Mouse (Mus musculus): ENCODE data around the gene Ropn1l. TPM values are rescaled to one million over a fixed set of nuclear protein-coding genes. Genes with fewer than 3 reads are reported as not detected.
A peak's percentile ranks its signal among the peaks of the same experiment; 100 is the strongest.

Ropn1l gene
- total and polyA plus RNA-seq, 3 experiments: 0.96 to 1.7 TPM; not detected in 1

- H3K36me3 ChIP-seq (ENCODE audit: control insufficient read depth in 1 of 2, insufficient read depth in 2 of 2, low read length in 2 of 2): peaks cover 0 to 50% of the 10 kb centered on the region in 2 experiments; a peak in 2 of 4 replicates
- H3K4me3 ChIP-seq (ENCODE audit: control insufficient read depth in 1 of 2, insufficient read depth in 1 of 2, low read depth in 2 of 2, low read length in 2 of 2): peak overlapping the region; percentile 31 to 40
- peak; percentile 87 for DNase-seq (ENCODE audit: low read depth, low spot score)
- H3K27ac ChIP-seq (ENCODE audit: control insufficient read depth, low read depth, low read length): peak overlapping the region; percentile 86
- H3K27me3 ChIP-seq (ENCODE audit: control insufficient read depth in 1 of 2, insufficient read depth in 2 of 2, low read length in 2 of 2): no peaks in the 10 kb centered on the region
- H3K4me1 ChIP-seq (ENCODE audit: control insufficient read depth in 1 of 2, insufficient read depth in 2 of 2, low read length in 2 of 2): peaks cover 30 to 62% of the 10 kb centered on the region in 2 experiments
- peaks cover 15% of the 10 kb centered on the region for H3K79me2 ChIP-seq (ENCODE audit: control insufficient read depth, insufficient read depth, low read length, poor library complexity)
- H3K9me3 ChIP-seq (replicated peaks; ENCODE audit: insufficient read depth, low read length): no peaks in the 10 kb centered on the region
- peak overlapping the region; percentile 58 for H3K9ac ChIP-seq (ENCODE audit: control insufficient read depth, low read depth, low read length, poor library complexity, severe bottlenecking)
- TF ChIP-seq POLR2A (IDR thresholded peaks at IDR 0.05; ENCODE audit: control insufficient read depth in 1 of 2, insufficient read depth in 1 of 2, low read depth in 1 of 2, low read length in 2 of 2, poor library complexity in 1 of 2): peak in 1 of 2 experiments; percentile 59; a peak in 2 of 4 replicates
- TF ChIP-seq RCOR1 (IDR thresholded peaks at IDR 0.05; ENCODE audit: low read depth, low read length): no peak
- TF ChIP-seq HCFC1 (IDR thresholded peaks at IDR 0.05; ENCODE audit: low read depth, low read length): no peak
- TF ChIP-seq RAD21 (IDR thresholded peaks at IDR 0.05; ENCODE audit: low read depth, low read length): no peak
- no peak for TF ChIP-seq CHD2 (IDR thresholded peaks at IDR 0.05; ENCODE audit: low read length)
- TF ChIP-seq ZC3H11A (IDR thresholded peaks at IDR 0.05; ENCODE audit: low read depth, low read length): no peak
- TF ChIP-seq USF1 (IDR thresholded peaks at IDR 0.05; ENCODE audit: low read depth, low read length): no peak
- TF ChIP-seq CHD1 (IDR thresholded peaks at IDR 0.05; ENCODE audit: low read depth, low read length): no peak
- peak; percentile 63 for TF ChIP-seq MAX (IDR thresholded peaks at IDR 0.05; ENCODE audit: low read length)
- TF ChIP-seq ZNF384 (IDR thresholded peaks at IDR 0.05; ENCODE audit: low read depth, low read length): no peak
- TF ChIP-seq JUND (IDR thresholded peaks at IDR 0.05; ENCODE audit: low read depth, low read length): peak; percentile 99
- no peak for TF ChIP-seq POLR2AphosphoS5 (IDR thresholded peaks at IDR 0.05; ENCODE audit: borderline replicate concordance, low read depth, low read length)
- TF ChIP-seq ZMIZ1 (IDR thresholded peaks at IDR 0.05; ENCODE audit: low read depth, low read length): peak; percentile 61; the same call in 1 of the 2 replicates
- no peak for TF ChIP-seq MAFK (IDR thresholded peaks at IDR 0.05; ENCODE audit: borderline replicate concordance, low read depth, low read length)
- no peak for TF ChIP-seq UBTF (IDR thresholded peaks at IDR 0.05; ENCODE audit: borderline replicate concordance, insufficient read depth, low read depth, low read length)
- TF ChIP-seq TBP (IDR thresholded peaks at IDR 0.05; ENCODE audit: low read depth, low read length): peak; percentile 49; the same call in 1 of the 2 replicates
- TF ChIP-seq POLR2AphosphoS2 (IDR thresholded peaks at IDR 0.05; ENCODE audit: low read length): no peak; the same call in 1 of the 2 replicates
- TF ChIP-seq TCF12 (IDR thresholded peaks at IDR 0.05; ENCODE audit: low read depth, low read length): no peak
- no peak for TF ChIP-seq MYB (IDR thresholded peaks at IDR 0.05; ENCODE audit: low read depth, low read length)
- no peak for TF ChIP-seq CTCF (IDR thresholded peaks at IDR 0.05 in 2 of 3, conservative IDR thresholded peaks at IDR 0.05 in 1 of 3; ENCODE audit: control insufficient read depth in 1 of 3, insufficient read depth in 1 of 3, low read depth in 2 of 3, low read length in 3 of 3, poor library complexity in 1 of 3, severe bottlenecking in 1 of 3)
- peak; percentile 56; the same call in 1 of the 2 replicates for TF ChIP-seq NELFE (IDR thresholded peaks at IDR 0.05; ENCODE audit: low read depth, low read length)
- TF ChIP-seq GATA1 (IDR thresholded peaks at IDR 0.05; ENCODE audit: low read depth, low read length): no peak
- TF ChIP-seq SMC3 (IDR thresholded peaks at IDR 0.05; ENCODE audit: low read depth, low read length): no peak
- TF ChIP-seq MYC (IDR thresholded peaks at IDR 0.05; ENCODE audit: low read depth, low read length): peak; percentile 31
- TF ChIP-seq ELF1 (IDR thresholded peaks at IDR 0.05; ENCODE audit: low read depth, low read length): no peak
- 0 out of 2 replicates have a peak, but pooled peaks have one; percentile 3 for TF ChIP-seq BHLHE40 (IDR thresholded peaks at IDR 0.05; ENCODE audit: borderline replicate concordance, low read depth, low read length)
- no peak; the same call in 1 of the 2 replicates for TF ChIP-seq MEF2A (IDR thresholded peaks at IDR 0.05; ENCODE audit: extremely low read depth, insufficient replicate concordance, low read depth, low read length, poor library complexity, severe bottlenecking)
- peak; percentile 50 for TF ChIP-seq MXI1 (IDR thresholded peaks at IDR 0.05; ENCODE audit: low read depth, low read length)
- TF ChIP-seq ZKSCAN1 (IDR thresholded peaks at IDR 0.05; ENCODE audit: low read depth, low read length): no peak
- TF ChIP-seq MAZ (IDR thresholded peaks at IDR 0.05; ENCODE audit: low read depth, low read length): no peak
- TF ChIP-seq GABPA (IDR thresholded peaks at IDR 0.05; ENCODE audit: low read depth, low read length): no peak
- TF ChIP-seq E2F4 (IDR thresholded peaks at IDR 0.05; ENCODE audit: borderline replicate concordance, low read depth, low read length): no peak
- TF ChIP-seq NRF1 (IDR thresholded peaks at IDR 0.05; ENCODE audit: insufficient read depth, low read depth, low read length, poor library complexity, severe bottlenecking): no peak
- TF ChIP-seq USF2 (IDR thresholded peaks at IDR 0.05; ENCODE audit: borderline replicate concordance in 1 of 2, insufficient read depth in 1 of 2, low read depth in 1 of 2, low read length in 2 of 2): no peak
- peak; percentile 12; the same call in 1 of the 2 replicates for TF ChIP-seq ETS1 (IDR thresholded peaks at IDR 0.05; ENCODE audit: low read depth, low read length)
- peak; percentile 32; the same call in 1 of the 2 replicates for TF ChIP-seq SIN3A (IDR thresholded peaks at IDR 0.05; ENCODE audit: low read length)
- no peak for TF ChIP-seq KAT2A (conservative IDR thresholded peaks at IDR 0.05; ENCODE audit: low read depth, low read length)
- no peak for TF ChIP-seq TAL1 (IDR thresholded peaks at IDR 0.05; ENCODE audit: low read length)
Observed at GRCm38 (mm10) chr15:31413662-31414061, 39.9 kb downstream of the Ropn1l start.

All from MEL (cell line).